Mouse (Mus musculus) spleen, adult 2 months (tissue): ENCODE results near the gene Fignl1.

Experiments used
- CTCF ChIP-seq: fragments of 200-500 bp; IDR thresholded peaks from 2 replicates; pipeline ENCODE4 v1.5.1; 2011; ENCODE audit warnings: mild to moderate bottlenecking, inconsistent platforms; ENCODE audit not compliant: insufficient read depth, insufficient read length, insufficient replicate concordance; ENCODE audit errors: extremely low read depth
- POLR2A ChIP-seq: fragments of 200-500 bp; IDR thresholded peaks from 2 replicates; pipeline ENCODE4 v1.6.1; 2011; ENCODE audit warnings: low read depth, low read length, inconsistent platforms

- TF ChIP-seq CTCF, result no peak
- no peak for TF ChIP-seq POLR2A
Observed at GRCm38 (mm10) chr11:11740603-11741002, 68.2 kb downstream of the Fignl1 start.
